Mouse (Mus musculus) kidney, adult 9 months (tissue): ENCODE measurements around the gene Mindy1.
"Not testable (repeated sequence)": the region's sequence is repeated elsewhere in the genome, so short reads cannot be mapped to it uniquely, and the experiment has no call there.

ENCODE experiments used
- DNase-seq: peaks from one replicate; pipeline ENCODE4 v3.0.0; 2022

Mindy1 gene

DNA sequence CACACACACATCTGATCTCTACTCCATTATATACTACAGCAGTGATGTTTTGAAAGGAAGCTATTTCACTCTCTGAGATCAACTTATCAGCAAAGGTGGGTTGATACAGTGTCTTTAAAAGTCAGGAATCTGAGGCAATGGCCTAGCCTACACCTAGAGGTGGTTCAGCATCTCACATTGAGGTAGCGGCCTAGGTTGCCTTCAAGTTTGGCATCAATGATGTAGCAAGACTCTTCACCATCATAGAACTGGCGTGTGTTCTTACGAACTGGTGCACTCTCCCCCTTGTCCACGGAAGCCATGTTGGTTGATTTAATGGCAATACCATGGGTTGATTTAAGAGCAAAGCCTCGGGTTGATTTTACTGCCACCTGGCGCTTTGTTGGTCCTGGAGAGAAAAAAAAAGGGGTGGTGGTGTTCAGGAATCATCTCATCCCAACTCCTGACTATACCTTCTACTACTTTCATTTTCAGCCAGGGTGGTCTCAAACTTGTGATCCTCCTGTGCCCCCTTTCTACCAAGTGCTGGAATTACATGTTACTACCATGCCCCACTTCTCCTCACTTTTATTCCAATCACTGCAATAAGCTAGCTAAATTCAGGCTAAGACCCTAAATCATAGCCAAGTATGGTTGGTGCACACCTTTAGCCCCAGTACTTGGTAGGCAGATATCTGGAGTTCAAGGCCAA, 43.5 kb downstream of the Mindy1 start:
- no peak for DNase-seq

DNA sequence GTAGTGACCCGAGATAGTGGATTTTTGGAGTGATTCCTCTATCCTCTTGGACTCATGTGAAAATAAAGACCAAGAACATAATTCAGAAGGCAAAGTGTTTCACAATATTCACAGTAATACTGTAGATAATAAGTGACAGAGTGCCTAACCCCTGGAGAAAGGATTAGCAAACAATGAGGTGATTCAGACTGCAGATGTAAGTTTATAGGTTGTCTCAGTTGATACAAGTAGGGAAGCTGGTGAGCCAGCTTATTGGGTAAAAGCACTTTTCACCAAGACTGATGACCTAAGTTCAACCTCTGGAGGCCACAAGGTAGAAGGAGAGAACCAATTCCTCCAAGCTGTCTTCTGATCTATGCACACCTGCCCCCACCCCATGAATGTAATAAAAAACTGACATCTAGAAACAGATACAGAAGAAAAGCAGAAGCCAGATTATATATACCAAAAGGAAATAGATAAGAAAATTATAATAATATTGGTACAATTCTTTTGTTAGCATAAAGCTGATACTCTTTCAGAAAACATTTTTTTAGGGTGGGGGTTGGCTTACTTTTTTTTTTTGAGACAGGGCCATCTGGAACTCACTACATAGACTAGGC, 47.8 kb downstream of the Mindy1 start:
- no peak for DNase-seq

DNA sequence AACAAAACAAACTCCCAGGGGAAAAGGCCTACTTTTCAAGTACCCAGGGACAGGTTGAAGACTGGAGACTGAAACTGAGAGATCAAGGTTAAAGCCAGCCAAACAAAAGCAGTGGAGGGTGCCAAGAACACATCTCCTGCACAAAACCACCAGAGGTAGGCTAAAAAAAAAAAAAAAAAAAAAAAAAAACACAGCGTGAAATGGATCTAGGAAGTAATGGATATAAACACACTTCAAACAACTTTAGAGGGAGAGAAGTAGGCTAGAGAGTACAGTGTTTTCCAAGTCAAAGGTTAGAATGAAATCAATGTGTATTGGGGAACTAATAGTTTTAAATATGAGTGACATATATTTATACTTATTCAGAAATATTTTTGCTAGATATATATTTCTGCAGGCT, 50.4 kb downstream of the Mindy1 start:
- DNase-seq, result no peak

DNA sequence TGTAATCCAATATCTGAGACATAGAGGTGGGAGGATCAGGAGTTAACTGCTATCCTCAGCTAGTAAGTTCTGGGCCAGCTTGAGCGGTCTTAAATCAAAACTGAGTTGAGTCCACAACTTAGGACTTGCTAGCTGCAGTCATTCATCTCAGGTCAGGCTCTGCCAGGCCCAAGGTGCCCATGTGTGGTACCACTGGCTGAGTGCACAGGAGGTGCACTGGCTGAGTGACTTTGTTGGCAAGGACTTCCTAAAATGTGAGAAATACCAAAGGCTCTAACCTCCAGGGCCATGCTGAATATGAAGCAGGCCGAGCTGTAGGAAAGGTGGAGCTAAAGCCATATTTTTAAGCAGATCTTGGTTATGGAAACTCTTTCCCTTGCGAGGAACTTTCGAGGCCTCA, 56.2 kb downstream of the Mindy1 start:
- no peak for DNase-seq

DNA sequence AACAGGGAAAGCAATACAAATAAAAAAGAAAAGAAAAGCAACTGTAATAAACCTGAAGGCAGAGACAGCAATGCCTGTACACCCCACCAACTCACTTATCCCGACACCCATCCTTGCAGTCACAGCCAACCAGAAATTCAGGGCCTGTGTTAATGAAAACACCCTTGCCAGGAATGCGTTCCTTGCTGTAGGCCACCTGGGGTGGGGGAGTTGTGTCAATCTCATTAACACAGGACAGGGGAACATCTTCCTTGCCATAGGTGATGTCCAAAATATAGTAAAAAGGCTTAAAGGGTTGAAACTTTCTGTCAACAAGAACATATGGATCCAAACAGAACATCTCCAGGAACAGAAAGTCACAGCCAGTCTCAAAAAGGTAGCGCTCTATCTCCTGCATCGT, 57.1 kb downstream of the Mindy1 start:
- no peak for DNase-seq

DNA sequence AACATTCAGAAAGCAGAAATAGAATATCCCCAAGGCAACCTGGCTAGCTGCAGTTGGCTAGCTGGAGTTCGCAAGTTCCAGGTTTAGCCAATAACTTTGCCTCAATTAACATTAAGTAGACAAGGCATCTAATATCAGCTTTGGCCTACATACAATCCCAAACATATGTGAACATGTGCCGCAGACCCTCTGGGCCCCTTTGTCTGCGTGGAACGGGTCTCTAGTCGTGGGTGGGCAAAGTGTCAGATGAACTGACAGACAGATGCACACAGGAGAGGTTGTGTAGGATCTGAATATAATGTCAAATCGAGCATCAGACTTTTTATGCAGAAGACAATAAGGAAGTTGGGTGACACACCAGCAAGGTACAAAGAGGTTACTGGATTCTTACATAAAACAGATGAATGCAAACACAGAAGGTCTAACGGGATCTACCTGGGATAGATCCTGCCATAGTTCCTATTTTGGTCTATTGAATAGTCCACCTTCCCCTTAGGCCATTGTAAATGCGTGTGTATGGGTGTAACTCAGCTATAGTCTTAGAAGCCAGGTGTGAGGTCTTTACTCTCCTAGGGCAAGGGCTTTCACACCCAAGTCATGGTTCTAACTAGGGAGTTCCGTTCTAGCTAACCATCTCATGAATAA, 62.3 kb downstream of the Mindy1 start:
- not testable (repeated sequence) for DNase-seq
